Mouse (Mus musculus) testis, adult 2 months (tissue): Measurements from ENCODE around the gene Brinp2.

Experiments used
- CTCF ChIP-seq: fragments of 200-500 bp; IDR thresholded peaks from 2 replicates; pipeline ENCODE4 v1.5.1; 2012; ENCODE audit warnings: low read depth, mild to moderate bottlenecking, inconsistent platforms, low read length, moderate library complexity; ENCODE audit not compliant: control insufficient read depth, insufficient read depth, insufficient replicate concordance
- POLR2A ChIP-seq: fragments of 200-500 bp; IDR thresholded peaks from 2 replicates; pipeline ENCODE4 v1.6.1; 2012; ENCODE audit warnings: low read depth, mild to moderate bottlenecking, inconsistent platforms, low read length, moderate library complexity; ENCODE audit not compliant: control insufficient read depth

DNA sequence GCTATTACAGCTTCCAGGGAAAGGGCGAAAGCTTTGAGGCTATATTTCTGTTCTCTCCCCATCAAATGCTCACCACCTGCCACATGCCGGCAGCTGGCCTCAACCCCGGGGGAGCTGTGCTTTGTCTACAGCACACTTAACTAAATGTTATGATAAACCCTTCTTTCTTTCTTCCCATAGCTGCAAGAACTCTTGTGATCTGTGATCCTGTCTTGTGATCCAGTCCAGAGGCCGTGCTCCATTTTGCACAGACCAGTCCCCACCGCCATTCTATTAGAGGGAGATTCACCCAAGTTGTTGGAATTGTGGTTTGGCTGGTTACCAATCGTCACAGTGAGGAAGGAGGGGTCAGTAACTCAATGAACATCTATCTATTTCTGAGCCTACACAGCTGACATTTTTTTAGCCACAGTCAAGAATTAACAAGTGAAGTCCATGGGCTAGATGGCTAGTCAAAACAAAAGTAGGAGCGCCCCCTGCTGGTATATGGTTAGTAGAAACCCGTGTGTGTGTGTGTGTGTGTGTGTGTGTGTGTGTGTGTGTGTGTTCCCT lies 89.0 kb downstream of the Brinp2 start:
- no peak for TF ChIP-seq CTCF
- no peak for TF ChIP-seq POLR2A
